Mouse (Mus musculus) thymus, adult 2 months (tissue): ENCODE results near the gene Gse1.

Experiments used
- CTCF ChIP-seq: fragments of 200-500 bp; IDR thresholded peaks from 2 replicates; pipeline ENCODE4 v1.5.1; 2012; ENCODE audit warnings: mild to moderate bottlenecking, control low read depth, low read length, moderate library complexity, borderline replicate concordance; ENCODE audit not compliant: control insufficient read depth, poor library complexity, insufficient read depth; ENCODE audit errors: extremely low read depth
- POLR2A ChIP-seq: fragments of 200-500 bp; IDR thresholded peaks from 2 replicates; pipeline ENCODE4 v1.6.1; 2012; ENCODE audit warnings: mild to moderate bottlenecking, low read length, control low read depth, moderate library complexity; ENCODE audit not compliant: control insufficient read depth, poor library complexity, insufficient read depth; ENCODE audit errors: extremely low read depth

DNA sequence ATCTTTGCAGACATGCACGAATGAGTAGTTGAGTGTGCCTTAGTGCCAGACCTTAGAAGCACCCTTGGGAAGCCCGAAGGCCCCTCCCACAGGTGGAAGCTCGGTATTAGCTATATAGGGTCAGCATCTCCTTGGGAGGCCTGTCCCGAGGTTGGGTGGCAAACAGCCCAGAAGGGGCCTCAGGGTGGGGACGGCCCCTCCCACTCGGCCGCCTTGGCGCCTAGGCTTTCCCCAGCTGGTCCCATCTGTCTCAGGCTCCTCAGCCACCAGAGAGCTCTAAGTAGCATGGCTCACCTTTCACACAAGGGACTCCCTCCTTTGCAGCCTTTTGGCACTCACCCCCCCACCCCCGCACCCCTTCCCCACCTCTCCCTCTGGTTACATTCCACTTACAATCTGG, 43.9 kb upstream of the Gse1 start:
- no peak for TF ChIP-seq POLR2A
- no peak for TF ChIP-seq CTCF
